Mouse (Mus musculus) layer of hippocampus, adult 9-10 months (tissue): ENCODE results near the gene Car5b.

Experiments
- DNase-seq: peaks from one replicate; pipeline ENCODE4 v3.0.0; 2022; ENCODE audit warnings: low spot score

The Car5b gene

GRCm38 (mm10) chrX:163958467-163958875 lies 69.3 kb downstream of the Car5b start, which contains the start of gene Zrsr2:
Gene Zrsr2 (minus strand): TSS chrX:163958661.
- DNase-seq, result no peak

DNA sequence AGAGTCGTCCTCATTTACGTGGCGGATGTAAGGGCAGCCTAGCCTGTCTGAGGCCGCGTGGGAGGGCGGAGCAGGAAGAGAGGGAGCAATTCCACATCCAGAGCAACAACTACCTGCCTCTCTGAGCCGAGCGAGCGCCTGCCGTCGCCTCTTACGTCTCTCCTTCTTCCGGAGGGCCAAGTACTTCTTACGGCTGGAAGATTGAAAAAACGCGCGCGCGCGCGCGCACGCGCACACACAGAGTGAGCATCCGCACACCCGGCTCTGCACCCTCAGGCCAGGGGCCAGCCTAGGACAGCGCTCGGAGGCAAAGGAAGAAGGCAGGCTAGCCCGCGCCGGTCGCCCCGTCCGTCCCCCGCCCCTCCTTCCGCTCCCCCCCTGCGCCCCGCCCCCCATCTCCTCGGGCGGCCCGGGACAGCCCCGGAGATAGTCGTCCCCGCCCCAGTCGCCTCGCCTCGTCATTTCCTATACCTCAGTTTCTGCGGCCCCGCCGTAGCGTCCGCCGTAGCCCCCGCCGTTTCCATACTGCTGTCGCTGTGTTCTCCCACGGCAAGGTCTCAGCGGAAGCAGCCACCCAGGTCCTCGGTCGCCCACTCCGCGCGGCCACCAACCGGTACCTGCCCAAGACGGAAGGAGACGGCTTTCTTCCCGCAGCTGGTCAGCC lies 69.9 kb downstream of the Car5b start:
- DNase-seq, result no peak

DNA sequence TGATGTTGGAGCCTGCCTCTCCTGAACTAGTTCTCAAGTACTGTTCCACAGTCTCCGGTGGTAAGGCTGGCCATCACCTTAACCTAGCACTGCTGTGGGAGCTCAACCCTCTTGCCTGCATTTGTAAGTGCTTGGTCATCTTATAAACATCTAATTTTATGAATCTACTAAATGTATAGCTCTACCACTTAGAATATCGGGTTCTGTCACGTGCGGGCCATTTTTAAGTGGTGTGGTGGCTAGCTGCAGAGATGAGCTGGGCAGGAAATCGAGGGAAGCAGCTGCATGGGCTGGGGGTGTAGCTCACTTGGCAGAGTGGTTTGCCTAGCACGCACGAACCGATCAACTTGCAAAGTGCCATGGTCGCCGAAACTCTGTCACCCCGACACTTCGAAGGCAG lies 70.4 kb downstream of the Car5b start:
- no peak for DNase-seq

GRCm38 (mm10) chrX:163951618-163952017 lies 76.2 kb downstream of the Car5b start:
- DNase-seq, result no peak

- no peak for DNase-seq
Measured at GRCm38 (mm10) chrX:163944381-163944780, 83.4 kb downstream of the Car5b start.

GRCm38 (mm10) chrX:163938587-163938986 lies 89.2 kb downstream of the Car5b start:
- DNase-seq, result peak; percentile 21

GRCm38 (mm10) chrX:163934731-163935130 lies 93.1 kb downstream of the Car5b start:
- no peak for DNase-seq

GRCm38 (mm10) chrX:163929550-163929949 lies 98.2 kb downstream of the Car5b start:
- no peak for DNase-seq
